Mouse (Mus musculus) stomach, postnatal 0 days (tissue): ENCODE measurements at regions not wholly inside any gene's neighbourhood (a gene's known extent, or its start where the extent isn't known, plus 50 kb on each side); places are given as distances from the start of the nearest gene placed in this dataset.

Experiments used
- CTCF ChIP-seq: IDR thresholded peaks from 2 replicates; pipeline ENCODE4 v1.5.1; 2016; ENCODE audit warnings: antibody characterized with exemption, low read depth, mild to moderate bottlenecking, moderate library complexity
- EP300 ChIP-seq: optimal IDR thresholded peaks from 2 replicates; pipeline ENCODE3; 2016; ENCODE audit warnings: antibody characterized with exemption

- TF ChIP-seq EP300: no peak
- no peak for TF ChIP-seq CTCF
Measured at GRCm38 (mm10) chr9:62180456-62181181, 58.2 kb upstream of the Glce start.
